Mouse (Mus musculus): Measurements from ENCODE around the gene Fry.

- TF ChIP-seq MAX (IDR thresholded peaks at IDR 0.05; ENCODE audit: low read depth) = no peak
- TF ChIP-seq USF1 (IDR thresholded peaks at IDR 0.05; ENCODE audit: low read depth) = no peak
- no peak for TF ChIP-seq POLR2A (IDR thresholded peaks at IDR 0.05; ENCODE audit: insufficient read length, low read depth)
- no peak for TF ChIP-seq MYOD1 (IDR thresholded peaks at IDR 0.05; ENCODE audit: control insufficient read depth in 1 of 3, insufficient read length in 2 of 3, low read depth in 2 of 3)
- no peak for TF ChIP-seq POLR2AphosphoS2 (IDR thresholded peaks at IDR 0.05; ENCODE audit: insufficient read length, low read depth)
- TF ChIP-seq E2F4 (IDR thresholded peaks at IDR 0.05; ENCODE audit: insufficient read depth) = no peak
- TF ChIP-seq TCF12 (IDR thresholded peaks at IDR 0.05; ENCODE audit: insufficient read depth, poor library complexity, severe bottlenecking) = no peak
- no peak for TF ChIP-seq MYOG (IDR thresholded peaks at IDR 0.05; ENCODE audit: control insufficient read depth in 1 of 3, insufficient read depth in 1 of 3, insufficient read length in 2 of 3, low read depth in 2 of 3)
- no peak for TF ChIP-seq REST (IDR thresholded peaks at IDR 0.05; ENCODE audit: insufficient read depth, insufficient read length)
Observed at GRCm38 (mm10) chr5:150186676-150187075, 68.2 kb downstream of the Fry start.
